Mouse (Mus musculus): Measurements from ENCODE around the gene Rnf44.

DNA sequence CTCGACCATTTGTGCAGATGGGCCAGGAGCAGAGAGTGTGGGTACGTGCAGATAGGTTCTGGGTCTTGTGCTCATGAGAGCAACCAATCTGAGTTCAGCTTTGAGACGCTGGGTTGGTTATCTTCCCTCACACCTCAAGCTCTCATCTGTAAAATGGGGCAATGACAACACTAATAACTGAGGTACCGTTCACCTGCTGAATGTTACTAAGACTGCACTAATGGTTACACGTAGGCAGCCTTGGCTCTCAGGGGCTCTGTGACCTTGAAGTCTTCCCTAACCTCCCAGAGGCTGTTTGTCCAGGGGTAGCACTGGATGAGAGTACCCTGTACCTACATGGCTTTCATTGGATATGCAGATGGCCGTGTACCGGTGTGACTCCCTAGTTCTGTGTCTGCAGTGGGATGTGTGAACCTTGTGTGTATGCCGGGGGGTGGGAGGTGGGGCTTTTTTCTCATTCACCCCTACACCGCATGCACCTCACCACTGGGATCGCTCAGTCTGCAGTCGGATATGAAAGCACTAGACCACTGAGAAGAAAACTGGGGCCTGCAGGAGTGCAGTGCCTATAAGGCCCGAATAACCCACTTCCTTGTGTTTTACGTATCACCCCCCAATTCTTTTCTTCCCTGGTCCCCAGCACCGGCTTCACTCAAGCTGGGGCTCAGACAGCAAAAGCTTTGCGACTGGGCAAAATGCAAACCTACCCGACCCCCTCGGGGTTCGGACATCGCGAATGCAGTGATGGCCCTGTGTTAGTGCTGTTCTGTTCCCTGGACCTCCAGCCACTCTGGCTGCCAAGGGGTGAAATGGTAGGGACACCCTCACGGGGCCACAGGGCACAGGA, 773 bp downstream of the Rnf44 start:
- no peak for TF ChIP-seq CTCF (IDR thresholded peaks at IDR 0.05; ENCODE audit: borderline replicate concordance, control insufficient read depth, extremely low read depth, insufficient read depth, low read length, poor library complexity)
- no peak for TF ChIP-seq POLR2A (IDR thresholded peaks at IDR 0.05; ENCODE audit: control insufficient read depth, extremely low read depth, insufficient read depth, low read length, poor library complexity)
